Mouse (Mus musculus): ENCODE measurements around the gene Mrpl45. TPM values are rescaled to one million over a fixed set of nuclear protein-coding genes. Genes with fewer than 3 reads are reported as not detected.

Mrpl45 gene
- polyA plus RNA-seq (2015; fragmentation: Nextera tagmentation; extraction: Ambion mirVana): 24.8 TPM in 2 replicates

GRCm38 (mm10) chr11:97315504-97316503 is at the start of gene Mrpl45:
Gene Mrpl45, plus strand, starts transcription at chr11:97315716.

GRCm38 (mm10) chr11:97280216-97280861 is 35.2 kb upstream of the Mrpl45 start, which contains the start of gene Npepps:
Gene Npepps, minus strand, starts transcription at chr11:97280638.

GRCm38 (mm10) chr11:97352027-97352684 is 36.6 kb downstream of the Mrpl45 start, which contains the start of gene Gpr179:
Gene Gpr179, minus strand, starts transcription at chr11:97352077.

GRCm38 (mm10) chr11:97361948-97362648 is 46.6 kb downstream of the Mrpl45 start, which contains the start of gene Socs7:
Gene Socs7, plus strand, starts transcription at chr11:97362551.

Other genes with a start within 250 kb of the Mrpl45 start
- gene Tbx21, start 200.4 kb upstream of the Mrpl45 start, polyA plus RNA-seq (2015; fragmentation: Nextera tagmentation; extraction: Ambion mirVana): 0.41 and 0.92 TPM in 2 replicates
- 3.0 and 4.4 TPM in 2 replicates for gene Tbkbp1, start 164.2 kb upstream of the Mrpl45 start, polyA plus RNA-seq (2015; fragmentation: Nextera tagmentation; extraction: Ambion mirVana)
- gene Kpnb1, start 127.8 kb upstream of the Mrpl45 start, polyA plus RNA-seq (2015; fragmentation: Nextera tagmentation; extraction: Ambion mirVana): 27.6 and 28.1 TPM in 2 replicates
- gene Npepps, start 35.1 kb upstream of the Mrpl45 start, polyA plus RNA-seq (2015; fragmentation: Nextera tagmentation; extraction: Ambion mirVana): 26.6 and 32.3 TPM in 2 replicates
- gene Gpr179, start 36.4 kb downstream of the Mrpl45 start, polyA plus RNA-seq (2015; fragmentation: Nextera tagmentation; extraction: Ambion mirVana): 0.04 and 0.05 TPM in 2 replicates
- gene Socs7, start 46.8 kb downstream of the Mrpl45 start, polyA plus RNA-seq (2015; fragmentation: Nextera tagmentation; extraction: Ambion mirVana): 1.8 and 1.9 TPM in 2 replicates
- 14.7 and 15.7 TPM in 2 replicates for gene Arhgap23, start 99.8 kb downstream of the Mrpl45 start, polyA plus RNA-seq (2015; fragmentation: Nextera tagmentation; extraction: Ambion mirVana)
- 1.8 and 2.1 TPM in 2 replicates for gene 4933428G20Rik, start 184.6 kb downstream of the Mrpl45 start, polyA plus RNA-seq (2015; fragmentation: Nextera tagmentation; extraction: Ambion mirVana)

Measured in spleen, postnatal 0 days (tissue).